Mouse (Mus musculus) small intestine, adult 2 months (tissue): ENCODE results near the gene Saa1.

Experiments used
- CTCF ChIP-seq: fragments of 200-500 bp; IDR thresholded peaks from 2 replicates; pipeline ENCODE4 v1.5.1; 2012; ENCODE audit warnings: low read depth, mild to moderate bottlenecking, control low read depth, inconsistent platforms, low read length, moderate library complexity, mixed read lengths; ENCODE audit not compliant: insufficient replicate concordance, insufficient read length; ENCODE audit errors: extremely low read depth
- POLR2A ChIP-seq: fragments of 200-500 bp; IDR thresholded peaks from 2 replicates; pipeline ENCODE4 v1.6.1; 2012; ENCODE audit warnings: low read depth, mild to moderate bottlenecking, control low read depth, inconsistent platforms, low read length, moderate library complexity

DNA sequence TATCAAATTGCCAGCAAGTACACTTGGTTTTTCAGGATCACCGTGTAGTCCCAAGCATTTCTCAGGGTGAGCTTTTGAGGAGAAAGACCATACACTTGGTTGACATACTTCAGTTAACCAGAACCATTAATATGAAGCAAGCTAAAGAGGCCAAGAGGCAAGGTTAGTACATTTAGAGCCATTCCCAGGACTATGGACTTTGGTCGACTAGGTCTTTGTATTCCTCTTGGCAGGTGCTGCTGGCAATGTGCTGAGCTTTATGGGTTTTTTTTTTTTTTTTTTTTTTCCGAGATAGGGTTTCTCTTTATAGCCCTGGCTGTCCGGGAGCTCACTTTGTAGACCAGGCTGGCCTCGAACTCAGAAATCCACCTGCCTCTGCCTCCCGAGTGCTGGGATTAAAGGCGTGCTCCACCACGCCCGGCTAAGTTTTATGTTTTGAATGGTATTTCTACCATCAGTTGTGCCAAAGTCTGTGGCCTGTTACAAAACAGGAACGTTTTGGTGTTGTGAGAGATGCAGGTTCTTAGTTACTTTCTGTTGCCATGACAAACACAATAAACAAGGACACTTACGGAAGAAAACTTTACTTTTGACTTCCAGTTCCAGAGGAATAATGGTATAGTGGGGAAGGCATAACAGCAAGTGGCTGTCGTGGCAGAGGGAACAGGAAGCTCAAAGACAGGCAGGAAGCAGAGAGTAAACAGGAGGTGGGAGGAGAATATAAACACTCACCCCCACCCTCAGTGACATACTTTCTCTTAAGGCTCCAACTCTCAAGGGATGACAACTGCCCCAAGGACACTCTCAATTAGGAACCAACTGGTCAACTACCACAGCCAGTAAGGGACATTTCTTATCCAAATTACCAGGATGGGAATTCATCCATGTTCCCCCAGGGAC lies 4.0 kb downstream of the Saa1 start:
- TF ChIP-seq CTCF (no peak), POLR2A (no peak)
